Mouse (Mus musculus) Patski (cell line): ENCODE results near the gene Gm45713. TPM values are rescaled to one million over a fixed set of nuclear protein-coding genes. Genes with fewer than 3 reads are reported as not detected.

Experiments
- ATAC-seq: fragments of 100-300 bp; one replicate; pipeline ENCODE4 v1.8.0; 2021
- CTCF ChIA-PET: fragments of 350-600 bp; sonication (Branson Sonifier 250); formaldehyde crosslinking; loops from one replicate; lab custom pipeline; 2022; ENCODE audit warnings: inconsistent platforms; lab: Charles Lee
- POLR2A ChIA-PET: fragments of 350-600 bp; sonication (Branson Sonifier 250); formaldehyde crosslinking; loops from one replicate; lab custom pipeline; 2022; ENCODE audit warnings: antibody characterized with exemption, inconsistent platforms; lab: Charles Lee
- DNase-seq: peaks from one replicate; pipeline ENCODE4 v3.0.0-alpha.2; 2011; ENCODE audit warnings: low read depth, low spot score
- H3K27me3 ChIP-seq: fragments of 371-371 bp; one replicate; pipeline ENCODE4 v1.5.1; 2021
- CTCF ChIP-seq: fragments of 100-300 bp; IDR thresholded peaks from one replicate; pipeline ENCODE4 v1.5.1; 2021
- in situ Hi-C: fragments of 300-500 bp; cut with MboI; formaldehyde crosslinking; loops from 3 replicates; pipeline ENCODE4 v1.11.1; 2018; ENCODE audit warnings: low pct_unique_long_range_greater_than_20kb, mixed read lengths
- polyA plus RNA-seq: library from polyadenylated mRNA; unstranded; gene quantifications from one replicate; pipeline ENCODE4 v1.2.3, GENCODE M21; 2021

The Gm45713 gene
- polyA plus RNA-seq, result not detected

DNA sequence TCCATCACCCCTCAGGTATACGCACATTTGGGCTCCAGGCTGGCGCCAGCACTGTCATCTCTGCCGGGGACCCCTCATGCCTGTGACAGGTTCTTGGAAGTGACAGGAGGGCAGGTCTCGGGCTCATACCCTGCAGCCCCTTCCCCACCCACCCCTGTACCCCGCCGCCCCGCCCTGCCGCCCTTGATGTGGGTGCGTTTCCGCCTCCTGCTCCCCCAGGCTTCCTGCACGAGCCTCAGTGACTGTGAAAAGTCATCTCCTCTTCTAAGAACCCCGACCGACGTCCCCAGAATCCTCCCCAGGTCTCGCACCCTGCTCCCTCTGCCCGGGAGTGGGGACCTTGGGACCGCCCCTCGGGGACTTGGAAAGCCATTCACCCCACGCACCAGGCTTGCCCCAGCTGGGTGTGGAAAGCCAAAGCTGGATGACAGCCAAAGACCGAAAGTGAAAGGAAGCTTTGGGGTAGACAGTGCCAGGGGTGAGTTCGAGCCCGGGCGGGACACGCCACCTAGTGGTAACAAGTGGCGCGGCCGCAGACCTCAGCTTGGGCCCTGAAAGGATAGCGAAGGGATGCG is at the start of gene Gm45713, which contains the start of gene Flt3l:
Gene Gm45713, minus strand, starts transcription at position 239 of the 575 bp plus-strand sequence.
Gene Flt3l, minus strand, starts transcription at position 440 of the 575 bp plus-strand sequence.
- ATAC-seq, result peak; percentile 79
- ChIA-PET CTCF (interaction anchor here (1.1 to 2.8 kb wide), 5 partner anchors 11 to 55 kb away, joined by 3 to 10 read pairs (median 4); partner anchors contain the start of genes Aldh16a1, Pih1d1 and Rps11), POLR2A (interaction anchor here (0.7 kb wide), 1 partner anchor 120 kb away, joined by 3 read pairs; the partner anchor contains the start of gene Scaf1)
- in situ Hi-C loops, result no loop called here
- TF ChIP-seq CTCF, result no peak
- no peaks in the 10 kb centered on the region for H3K27me3 ChIP-seq
- no peak for DNase-seq

GRCm38 (mm10) chr7:45183672-45184071 is 47.6 kb upstream of the Gm45713 start:
- CTCF ChIA-PET, result no interaction called here
- ATAC-seq (no peak), DNase-seq (no peak)

DNA sequence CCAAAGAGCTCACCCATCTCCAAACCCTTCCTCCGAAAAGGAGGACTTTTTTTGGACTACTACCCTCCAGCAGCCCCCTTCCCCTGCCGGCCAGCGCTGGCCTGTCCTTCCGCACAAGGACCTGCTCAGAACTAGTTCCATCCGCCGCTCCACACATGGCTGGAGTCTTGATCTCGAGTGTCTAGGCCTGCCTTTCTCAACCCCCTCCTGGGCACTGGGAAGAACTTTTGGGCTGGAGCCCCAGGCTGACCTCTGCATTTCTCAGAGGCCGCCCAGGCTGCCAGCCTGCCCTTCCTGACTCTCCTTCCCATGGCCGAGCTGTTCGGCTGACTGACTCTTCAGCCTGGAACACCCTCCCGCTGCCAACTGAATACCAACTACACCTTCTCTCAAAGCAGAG is 46.6 kb upstream of the Gm45713 start:
- peaks cover 70% of the 10 kb centered on the region for H3K27me3 ChIP-seq
- in situ Hi-C loops, result no loop called here
- POLR2A ChIA-PET, result interaction anchor here (1.6 kb wide), 1 partner anchor 11 kb away, joined by 5 read pairs; no protein-coding TSS in a partner anchor
- no peak for TF ChIP-seq CTCF
- DNase-seq (no peak), ATAC-seq (no peak)
- CTCF ChIA-PET, result interaction anchor here (0.5 to 1.1 kb wide), 3 partner anchors 20 to 221 kb away, joined by 3 read pairs; no protein-coding TSS in a partner anchor

More at GRCm38 (mm10) chr7:45183672-45184071, 47.6 kb upstream of the Gm45713 start:
- POLR2A ChIA-PET, result no interaction called here
- in situ Hi-C loops, result no loop called here
- H3K27me3 ChIP-seq, result peaks cover 74% of the 10 kb centered on the region
- no peak for TF ChIP-seq CTCF

DNA sequence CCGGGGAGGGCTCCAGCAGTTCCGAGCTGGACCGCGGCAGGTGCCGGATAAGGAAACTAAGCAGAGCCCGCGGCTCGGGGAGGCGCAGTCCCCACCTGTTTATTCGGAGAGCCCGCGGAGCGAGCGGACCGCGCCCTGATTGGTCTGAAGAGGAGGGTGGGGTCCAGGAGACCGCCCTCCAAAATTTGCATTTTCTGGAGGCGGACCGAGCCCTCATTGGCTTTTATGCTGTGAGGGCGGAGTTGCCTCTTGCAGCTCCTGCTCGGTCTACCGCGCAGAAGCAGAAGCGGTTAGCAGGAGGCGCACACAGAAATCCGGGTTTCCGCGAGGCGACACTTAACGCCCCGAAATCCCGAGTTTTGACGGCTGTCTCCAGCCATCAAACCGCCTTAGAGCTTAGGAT is 46.2 kb upstream of the Gm45713 start:
- DNase-seq (peak; percentile 46), ATAC-seq (peak; percentile 52)
- peaks cover 74% of the 10 kb centered on the region for H3K27me3 ChIP-seq
- in situ Hi-C loops, result no loop called here
- ChIA-PET POLR2A (interaction anchor here (1.6 kb wide), 1 partner anchor 12 kb away, joined by 5 read pairs; no protein-coding TSS in a partner anchor), CTCF (interaction anchor here (0.5 to 1.1 kb wide), 3 partner anchors 19 to 222 kb away, joined by 3 read pairs; no protein-coding TSS in a partner anchor)
- TF ChIP-seq CTCF, result no peak

DNA sequence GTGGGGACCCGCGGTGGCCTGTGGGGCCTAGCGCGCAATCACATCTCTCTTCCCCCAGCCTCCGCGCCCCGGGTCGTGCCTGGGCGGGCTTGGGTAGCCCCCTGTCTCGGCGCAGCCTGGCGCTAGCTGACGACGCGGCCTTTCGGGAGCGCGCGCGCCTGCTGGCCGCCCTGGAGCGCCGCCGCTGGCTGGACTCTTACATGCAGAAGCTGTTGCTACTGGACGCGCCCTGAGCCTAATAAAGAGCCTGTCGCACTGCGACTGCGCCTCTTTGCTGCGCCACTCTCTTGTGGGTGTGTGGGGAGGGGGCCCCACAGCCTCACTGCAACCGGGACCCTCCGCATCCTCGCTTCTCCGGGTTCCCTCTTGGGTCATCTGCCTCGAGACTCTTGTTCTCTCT is 45.5 kb upstream of the Gm45713 start:
- TF ChIP-seq CTCF, result no peak
- no peak for DNase-seq
- in situ Hi-C loops, result no loop called here
- ChIA-PET CTCF (no interaction called here), POLR2A (no interaction called here)
- ATAC-seq, result no peak
- peaks cover 74% of the 10 kb centered on the region for H3K27me3 ChIP-seq

GRCm38 (mm10) chr7:45180896-45181477 is 45.0 kb upstream of the Gm45713 start, which contains the start of gene Pth2:
Pth2 (plus strand) TSS chr7:45180995.
- no peak for DNase-seq
- in situ Hi-C loops, result no loop called here
- POLR2A ChIA-PET, result no interaction called here
- peaks cover 68% of the 10 kb centered on the region for H3K27me3 ChIP-seq
- ATAC-seq, result no peak
- no peak for TF ChIP-seq CTCF
- CTCF ChIA-PET, result no interaction called here

- in situ Hi-C loops, result no loop called here
- POLR2A ChIA-PET, result no interaction called here
- no peak for ATAC-seq
These were observed 43.4 kb upstream of the Gm45713 start, which contains the start of gene Gfy for GRCm38 (mm10) chr7:45179469-45179868. Gfy (minus strand) TSS chr7:45179569.

DNA sequence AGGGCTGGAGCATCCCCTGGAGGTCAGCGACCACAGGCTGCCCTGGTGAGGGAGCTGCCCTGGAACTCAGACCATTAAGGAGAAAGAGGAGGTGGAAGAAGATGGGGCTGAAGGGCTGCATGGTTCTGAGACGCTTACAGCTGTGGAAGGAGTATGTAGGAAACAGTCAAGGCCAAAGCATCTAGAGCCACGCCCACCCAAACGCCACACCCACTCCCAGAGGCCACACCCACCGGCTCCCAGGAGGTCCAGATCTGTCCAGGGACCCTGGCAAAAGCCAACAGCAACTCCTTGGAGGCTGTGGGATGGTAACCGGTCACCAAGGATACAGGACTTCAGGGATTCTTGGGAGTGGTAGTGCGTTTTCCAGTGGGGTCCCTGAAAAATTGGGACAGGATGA is 42.5 kb upstream of the Gm45713 start:
- in situ Hi-C loops, result no loop called here
- peaks cover 54% of the 10 kb centered on the region for H3K27me3 ChIP-seq
- CTCF ChIA-PET, result no interaction called here
- TF ChIP-seq CTCF, result no peak
- ATAC-seq, result no peak
- DNase-seq, result no peak
- POLR2A ChIA-PET, result no interaction called here

More at GRCm38 (mm10) chr7:45179469-45179868, 43.4 kb upstream of the Gm45713 start, which contains the start of gene Gfy:
- DNase-seq, result no peak
- peaks cover 62% of the 10 kb centered on the region for H3K27me3 ChIP-seq
- TF ChIP-seq CTCF, result no peak
- CTCF ChIA-PET, result no interaction called here

- CTCF ChIA-PET, result no interaction called here
- TF ChIP-seq CTCF, result no peak
- DNase-seq (no peak), ATAC-seq (no peak)
- POLR2A ChIA-PET, result no interaction called here
- in situ Hi-C loops, result no loop called here
- H3K27me3 ChIP-seq, result peaks cover 44% of the 10 kb centered on the region
These were observed 40.3 kb upstream of the Gm45713 start for GRCm38 (mm10) chr7:45176356-45176755.

DNA sequence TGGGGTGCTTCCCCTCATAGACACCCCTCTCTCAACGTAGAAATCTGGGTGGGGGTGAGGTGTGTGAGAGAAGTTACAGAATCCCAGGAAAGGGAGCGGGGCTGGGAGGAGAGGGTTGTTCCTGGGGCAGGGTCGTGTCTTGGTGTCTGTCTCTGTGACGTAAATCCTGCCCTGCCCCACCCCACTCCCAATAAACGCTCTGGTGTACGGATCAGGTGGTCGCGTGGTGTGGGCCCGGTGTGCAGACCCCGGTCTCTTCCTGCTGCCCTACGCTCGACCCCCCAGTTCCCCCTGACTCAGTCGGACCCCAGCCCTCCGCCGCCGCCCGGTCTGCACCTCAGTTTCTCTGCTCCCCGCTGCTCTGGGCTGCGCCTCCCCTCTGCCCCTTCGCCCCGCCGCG is 39.9 kb upstream of the Gm45713 start:
- ATAC-seq (no peak), DNase-seq (no peak)
- TF ChIP-seq CTCF, result no peak
- in situ Hi-C loops, result no loop called here
- CTCF ChIA-PET, result interaction anchor here (2.0 kb wide), 1 partner anchor 13 kb away, joined by 6 read pairs; no protein-coding TSS in a partner anchor
- POLR2A ChIA-PET, result interaction anchor here (0.6 kb wide), 2 partner anchors 49 to 81 kb away, joined by 3 to 4 read pairs; no protein-coding TSS in a partner anchor
- H3K27me3 ChIP-seq, result peaks cover 40% of the 10 kb centered on the region
